ENCODE assay signal across 11 mouse cellular contexts in the genomic region with DNA sequence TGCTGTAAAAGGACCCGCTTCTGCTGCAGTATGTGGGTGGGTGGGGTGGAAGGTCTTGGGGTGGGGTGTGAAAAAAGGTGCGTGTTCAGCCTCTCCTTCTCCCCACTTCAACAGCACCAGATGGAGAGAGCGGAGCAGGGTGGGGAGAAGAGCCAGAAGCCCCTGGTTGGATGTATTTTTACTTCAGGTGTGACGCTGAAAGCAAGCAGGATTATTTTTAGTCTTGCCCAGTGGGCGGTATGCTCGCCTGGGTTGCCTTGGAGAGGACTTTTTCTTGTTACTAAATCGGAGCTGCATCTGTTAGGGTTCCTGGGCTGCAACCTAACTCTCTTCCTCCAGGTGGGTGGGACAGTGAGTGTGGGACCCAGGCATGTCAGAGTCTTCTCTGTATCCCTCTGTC.
DNase-seq lines count a peak whose midpoint lies in the region; ATAC-seq and TF ChIP-seq lines count a peak whose summit lies in the region.
"Had no signal": no experiment of that assay in that cellular context is flagged by ENCODE, and none has a peak within 500 bp of the region (broad histone marks: within the 10 kb centered on the region; RNA-seq: fewer than 3 reads in every experiment).

No protein-coding gene starts in this region.

- WGBS in forebrain, postnatal 0 days = 58% methylated on average over 7 of the region's 7 CpGs
- 66% methylated on average over 7 of the region's 7 CpGs for WGBS in forebrain, embryonic 14.5 days
- 70% methylated on average over 7 of the region's 7 CpGs for WGBS in midbrain, embryonic 13.5 days
- WGBS in midbrain, postnatal 0 days = 46% methylated on average over 7 of the region's 7 CpGs

- H3K36me3 ChIP-seq in forebrain, postnatal 0 days (ENCODE audit: insufficient read depth) = no peaks in the 10 kb centered on the region
- H3K36me3 ChIP-seq in forebrain, embryonic 14.5 days (ENCODE audit: control insufficient read depth, insufficient read depth, low read length) = no peaks in the 10 kb centered on the region
- no peaks in the 10 kb centered on the region for H3K36me3 ChIP-seq in midbrain, embryonic 13.5 days
- H3K36me3 ChIP-seq in midbrain, postnatal 0 days (ENCODE audit: insufficient read depth, low read length) = no peaks in the 10 kb centered on the region
- H3K36me3 ChIP-seq: stomach, embryonic 15.5 days had no signal

- no peak overlapping the region for H3K4me2 ChIP-seq in forebrain, postnatal 0 days (ENCODE audit: low read depth)
- no peak overlapping the region for H3K4me2 ChIP-seq in forebrain, embryonic 14.5 days (ENCODE audit: low read length)
- no peak overlapping the region for H3K4me2 ChIP-seq in midbrain, embryonic 13.5 days (replicated peaks)
- no peak overlapping the region for H3K4me2 ChIP-seq in midbrain, postnatal 0 days (ENCODE audit: low read depth, low read length, poor library complexity, severe bottlenecking)
- H3K4me2 ChIP-seq: stomach, embryonic 15.5 days had no signal

- ATAC-seq in forebrain, postnatal 0 days = peak; percentile 67
- no peak for ATAC-seq in forebrain, embryonic 14.5 days
- ATAC-seq in midbrain, embryonic 13.5 days = no peak
- ATAC-seq in midbrain, postnatal 0 days (ENCODE audit: low FRiP score) = no peak

- no peak overlapping the region for H3K4me3 ChIP-seq in forebrain, postnatal 0 days (ENCODE audit: low read depth, low read length)
- no peak overlapping the region for H3K4me3 ChIP-seq in forebrain, embryonic 14.5 days (ENCODE audit: low read depth, low read length)
- H3K4me3 ChIP-seq in midbrain, embryonic 13.5 days (replicated peaks) = no peak overlapping the region
- no peak overlapping the region for H3K4me3 ChIP-seq in midbrain, postnatal 0 days (ENCODE audit: low read depth, low read length)
- H3K4me3 ChIP-seq: erythroblast, embryonic 14.5 days; stomach, embryonic 15.5 days had no signal

- peak overlapping the region; percentile 64 for H3K27ac ChIP-seq in forebrain, postnatal 0 days (ENCODE audit: low read depth, low read length)
- H3K27ac ChIP-seq in forebrain, embryonic 14.5 days (ENCODE audit: low read depth, low read length) = no peak overlapping the region
- H3K27ac ChIP-seq in midbrain, embryonic 13.5 days = 0 out of 2 replicates have a peak overlapping the region, but pooled peaks have one; percentile 9
- H3K27ac ChIP-seq in midbrain, postnatal 0 days (ENCODE audit: low read depth, low read length) = no peak overlapping the region; the same call in 1 of the 2 replicates
- H3K27ac ChIP-seq: stomach, embryonic 15.5 days had no signal

- no peak; the same call in 1 of the 2 replicates for TF ChIP-seq CTCF in forebrain, postnatal 0 days (IDR thresholded peaks at IDR 0.05; ENCODE audit: low read depth)
- TF ChIP-seq CTCF in midbrain, postnatal 0 days (IDR thresholded peaks at IDR 0.05) = no peak

- H3K9ac ChIP-seq in forebrain, postnatal 0 days = no peak overlapping the region
- H3K9ac ChIP-seq in forebrain, embryonic 14.5 days (ENCODE audit: low read length) = no peak overlapping the region
- no peak overlapping the region for H3K9ac ChIP-seq in midbrain, embryonic 13.5 days (replicated peaks)
- H3K9ac ChIP-seq in midbrain, postnatal 0 days (replicated peaks; ENCODE audit: low read length, poor library complexity, severe bottlenecking) = no peak overlapping the region
- H3K9ac ChIP-seq: stomach, embryonic 15.5 days had no signal

- DNase-seq in forebrain, postnatal 0 days = peak; percentile 64
- DNase-seq in forebrain, embryonic 14.5 days (ENCODE audit: low spot score) = no peak
- DNase-seq in midbrain, postnatal 0 days (ENCODE audit: low spot score) = no peak
- DNase-seq in left cerebral cortex, adult 18-20 months (ENCODE audit: low spot score in 2 of 2) = peak; percentile 80 to 87
- peak; percentile 53 for DNase-seq in skeletal muscle tissue, adult 2 months (ENCODE audit: low read depth, low spot score)
- DNase-seq in adrenal gland, adult 8-10 months = no peak
- DNase-seq in adrenal gland, postnatal 4 days (ENCODE audit: low spot score in 2 of 2) = no peak
- DNase-seq: lung, postnatal 14 days had no signal

- 0 out of 2 replicates have a peak, but pooled peaks cover 3% of the 10 kb centered on the region for H3K4me1 ChIP-seq in forebrain, postnatal 0 days (ENCODE audit: insufficient read depth)
- H3K4me1 ChIP-seq in forebrain, embryonic 14.5 days (ENCODE audit: control insufficient read depth, insufficient read depth, low read length) = peaks cover 8% of the 10 kb centered on the region; the same call in 1 of the 2 replicates
- H3K4me1 ChIP-seq in midbrain, embryonic 13.5 days (replicated peaks) = peaks cover 60% of the 10 kb centered on the region
- peaks cover 2% of the 10 kb centered on the region; the same call in 1 of the 2 replicates for H3K4me1 ChIP-seq in midbrain, postnatal 0 days (ENCODE audit: insufficient read depth, low read length)
- H3K4me1 ChIP-seq: stomach, embryonic 15.5 days had no signal

- no peaks in the 10 kb centered on the region for H3K27me3 ChIP-seq in forebrain, postnatal 0 days (ENCODE audit: insufficient read depth, low read length)
- H3K27me3 ChIP-seq in forebrain, embryonic 14.5 days (replicated peaks; ENCODE audit: control insufficient read depth, insufficient read depth, low read length) = no peaks in the 10 kb centered on the region
- no peaks in the 10 kb centered on the region for H3K27me3 ChIP-seq in midbrain, embryonic 13.5 days
- no peaks in the 10 kb centered on the region for H3K27me3 ChIP-seq in midbrain, postnatal 0 days (ENCODE audit: insufficient read depth, low read length)
- H3K27me3 ChIP-seq: stomach, embryonic 15.5 days had no signal

- no peaks in the 10 kb centered on the region for H3K9me3 ChIP-seq in forebrain, postnatal 0 days (ENCODE audit: low read length)
- no peaks in the 10 kb centered on the region for H3K9me3 ChIP-seq in forebrain, embryonic 14.5 days (replicated peaks; ENCODE audit: control insufficient read depth, low read length)
- H3K9me3 ChIP-seq in midbrain, embryonic 13.5 days = no peaks in the 10 kb centered on the region
- H3K9me3 ChIP-seq in midbrain, postnatal 0 days (ENCODE audit: low read length) = no peaks in the 10 kb centered on the region
- H3K9me3 ChIP-seq: stomach, embryonic 15.5 days had no signal

Comparison
In these comparisons a context has a peak if more than half of its experiments do, and no peak if none do; other contexts are left out.
1. DNase-seq: peak in forebrain, postnatal 0 days (single experiment), left cerebral cortex, adult 18-20 months (2 of 2) and skeletal muscle tissue, adult 2 months (single experiment); none in forebrain, embryonic 14.5 days (single experiment), midbrain, postnatal 0 days (single experiment), adrenal gland, adult 8-10 months (single experiment) and adrenal gland, postnatal 4 days (0 of 2).
2. H3K27ac ChIP-seq: peak in forebrain, postnatal 0 days (single experiment) and midbrain, embryonic 13.5 days (single experiment); none in forebrain, embryonic 14.5 days (single experiment) and midbrain, postnatal 0 days (single experiment).